Mouse (Mus musculus): ENCODE measurements around the gene Gm17542. TPM values are rescaled to one million over a fixed set of nuclear protein-coding genes. Genes with fewer than 3 reads are reported as not detected.
A peak's percentile ranks its signal among the peaks of the same experiment; 100 is the strongest.

Gene Gm17542
- polyA plus RNA-seq, 1 experiment, result not detected

DNA sequence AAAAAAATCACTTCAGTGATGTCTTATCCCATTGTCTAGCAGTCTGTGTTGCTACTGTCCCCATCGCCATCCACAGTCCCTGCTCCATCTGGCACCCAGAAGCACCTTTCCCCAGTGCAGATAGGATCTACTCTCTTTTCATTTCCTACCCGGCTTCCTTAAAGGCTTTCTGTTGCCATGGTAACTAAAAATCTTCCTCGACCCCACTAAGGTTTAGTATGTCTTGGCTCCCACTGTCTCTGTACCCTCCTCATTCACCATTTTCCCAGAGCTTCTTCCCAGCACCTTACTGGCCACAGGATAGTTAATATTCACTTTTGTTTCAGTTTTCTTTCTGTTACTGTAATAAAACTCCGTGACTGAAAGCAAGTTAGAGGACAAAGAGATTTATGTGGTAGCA, 17.9 kb downstream of the Gm17542 start:
- H3K4me1 ChIP-seq (ENCODE audit: control insufficient read depth, insufficient read depth, low read length), result no peaks in the 10 kb centered on the region
- WGBS, result 22% methylated on average over 4 of the region's 4 CpGs

DNA sequence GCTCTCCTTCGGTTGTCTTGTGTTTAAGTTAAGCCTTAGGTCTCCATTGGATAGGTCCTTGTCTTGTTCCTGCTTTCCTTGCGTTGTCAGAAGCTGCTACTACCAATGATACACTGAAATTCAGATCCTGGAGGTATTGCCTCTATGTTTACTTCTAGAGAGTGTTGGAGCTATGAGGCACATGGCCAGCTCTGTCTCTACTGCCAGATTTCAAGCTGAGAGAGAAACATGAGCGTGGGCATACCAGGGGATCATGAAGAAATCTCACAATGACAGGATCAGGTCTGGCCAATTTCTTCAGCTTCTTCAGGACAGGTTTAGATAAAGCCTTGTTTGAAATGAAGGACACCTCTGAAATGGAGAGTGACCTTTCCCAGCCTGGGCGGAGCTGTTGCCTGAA, 19.1 kb downstream of the Gm17542 start:
- TF ChIP-seq POLR2A (IDR thresholded peaks at IDR 0.05; ENCODE audit: borderline replicate concordance, control insufficient read depth, low read depth, low read length) (no peak), CTCF (IDR thresholded peaks at IDR 0.05; ENCODE audit: control insufficient read depth, insufficient read depth, low read length) (no peak)
- Histone ChIP-seq H3K27ac (ENCODE audit: control insufficient read depth, insufficient read depth, low read depth, low read length, poor library complexity) (no peak overlapping the region), H3K4me3 (replicated peaks; ENCODE audit: control insufficient read depth, low read depth, low read length) (no peak overlapping the region), H3K4me1 (ENCODE audit: control insufficient read depth, insufficient read depth, low read length) (no peaks in the 10 kb centered on the region)
- 75% methylated on average over 4 of the region's 4 CpGs for WGBS

More for the DNA sequence above, 17.9 kb downstream of the Gm17542 start:
- Histone ChIP-seq H3K27ac (ENCODE audit: control insufficient read depth, insufficient read depth, low read depth, low read length, poor library complexity) (no peak overlapping the region), H3K4me3 (replicated peaks; ENCODE audit: control insufficient read depth, low read depth, low read length) (no peak overlapping the region)
- TF ChIP-seq CTCF (IDR thresholded peaks at IDR 0.05; ENCODE audit: control insufficient read depth, insufficient read depth, low read length), result no peak
- no peak for TF ChIP-seq POLR2A (IDR thresholded peaks at IDR 0.05; ENCODE audit: borderline replicate concordance, control insufficient read depth, low read depth, low read length)

DNA sequence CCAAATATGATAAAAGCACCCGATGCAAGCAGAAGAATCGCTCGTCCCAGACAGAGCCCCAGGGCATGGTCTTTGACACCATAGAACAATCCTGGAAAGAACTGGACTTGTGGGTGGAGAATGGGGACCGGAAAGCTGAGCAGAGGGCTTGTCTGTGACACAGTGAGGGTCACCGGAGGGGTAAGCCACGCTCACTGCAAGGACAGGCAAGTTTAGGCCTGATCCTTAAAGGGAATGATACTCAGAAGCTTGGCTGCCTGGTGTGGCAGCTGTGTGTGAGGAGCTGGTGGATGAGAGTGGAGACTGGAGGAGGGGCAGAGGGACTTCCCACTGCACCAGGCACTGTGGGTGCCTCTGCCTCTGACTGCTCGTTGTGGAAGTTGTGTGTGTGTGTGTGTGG, 27.0 kb downstream of the Gm17542 start:
- H3K4me3 ChIP-seq (replicated peaks; ENCODE audit: control insufficient read depth, low read depth, low read length), result no peak overlapping the region
- H3K27ac ChIP-seq (ENCODE audit: control insufficient read depth, insufficient read depth, low read depth, low read length, poor library complexity), result no peak overlapping the region
- no peaks in the 10 kb centered on the region for H3K4me1 ChIP-seq (ENCODE audit: control insufficient read depth, insufficient read depth, low read length)
- TF ChIP-seq POLR2A (IDR thresholded peaks at IDR 0.05; ENCODE audit: borderline replicate concordance, control insufficient read depth, low read depth, low read length), result no peak
- no peak for TF ChIP-seq CTCF (IDR thresholded peaks at IDR 0.05; ENCODE audit: control insufficient read depth, insufficient read depth, low read length)
- WGBS, result 75% methylated on average over 6 of the region's 7 CpGs

- WGBS, result 79% methylated on average over 6 of the region's 6 CpGs
- TF ChIP-seq CTCF (IDR thresholded peaks at IDR 0.05; ENCODE audit: control insufficient read depth, insufficient read depth, low read length) (no peak), POLR2A (IDR thresholded peaks at IDR 0.05; ENCODE audit: borderline replicate concordance, control insufficient read depth, low read depth, low read length) (no peak)
- no peak overlapping the region for H3K27ac ChIP-seq (ENCODE audit: control insufficient read depth, insufficient read depth, low read depth, low read length, poor library complexity)
- H3K4me3 ChIP-seq (replicated peaks; ENCODE audit: control insufficient read depth, low read depth, low read length), result no peak overlapping the region
- no peaks in the 10 kb centered on the region for H3K4me1 ChIP-seq (ENCODE audit: control insufficient read depth, insufficient read depth, low read length)
These were observed 38.7 kb downstream of the Gm17542 start for GRCm38 (mm10) chr10:58679298-58679697.

DNA sequence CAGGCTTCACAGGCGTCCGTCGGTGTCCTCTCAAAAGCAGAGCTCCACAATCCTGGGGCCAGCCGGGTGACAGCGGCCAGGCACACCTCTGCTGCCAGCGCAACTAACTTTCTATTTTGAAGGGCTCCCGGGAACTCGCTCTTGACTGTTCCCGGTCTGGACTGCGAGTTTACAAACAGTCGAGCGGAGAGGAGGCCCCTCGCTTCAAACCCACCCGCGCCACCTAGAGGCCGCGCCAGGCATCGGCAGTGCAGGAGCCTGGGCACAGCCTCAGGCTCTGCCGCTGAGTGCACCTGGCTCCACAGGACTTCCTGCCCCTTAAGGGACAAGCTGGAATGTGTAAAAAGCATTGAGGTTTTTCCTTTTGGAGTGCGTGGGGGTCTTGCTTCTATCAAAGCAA, 42.5 kb downstream of the Gm17542 start, which contains the start of gene Edar:
TSS of gene Edar (minus strand) at position 122 of the 400 bp plus-strand sequence.
- Histone ChIP-seq H3K27ac (ENCODE audit: control insufficient read depth, insufficient read depth, low read depth, low read length, poor library complexity) (no peak within 1 kb of the TSS), H3K4me3 (replicated peaks; ENCODE audit: control insufficient read depth, low read depth, low read length) (no peak within 1 kb of the TSS), H3K4me1 (ENCODE audit: control insufficient read depth, insufficient read depth, low read length) (no peaks in the 10 kb centered on the region; the same call in 1 of the 2 replicates)
- WGBS, result 6% methylated on average over 20 of the region's 20 CpGs
- TF ChIP-seq CTCF (IDR thresholded peaks at IDR 0.05; ENCODE audit: control insufficient read depth, insufficient read depth, low read length), result peak; percentile 60; the same call in 1 of the 2 replicates
- no peak for TF ChIP-seq POLR2A (IDR thresholded peaks at IDR 0.05; ENCODE audit: borderline replicate concordance, control insufficient read depth, low read depth, low read length)

DNA sequence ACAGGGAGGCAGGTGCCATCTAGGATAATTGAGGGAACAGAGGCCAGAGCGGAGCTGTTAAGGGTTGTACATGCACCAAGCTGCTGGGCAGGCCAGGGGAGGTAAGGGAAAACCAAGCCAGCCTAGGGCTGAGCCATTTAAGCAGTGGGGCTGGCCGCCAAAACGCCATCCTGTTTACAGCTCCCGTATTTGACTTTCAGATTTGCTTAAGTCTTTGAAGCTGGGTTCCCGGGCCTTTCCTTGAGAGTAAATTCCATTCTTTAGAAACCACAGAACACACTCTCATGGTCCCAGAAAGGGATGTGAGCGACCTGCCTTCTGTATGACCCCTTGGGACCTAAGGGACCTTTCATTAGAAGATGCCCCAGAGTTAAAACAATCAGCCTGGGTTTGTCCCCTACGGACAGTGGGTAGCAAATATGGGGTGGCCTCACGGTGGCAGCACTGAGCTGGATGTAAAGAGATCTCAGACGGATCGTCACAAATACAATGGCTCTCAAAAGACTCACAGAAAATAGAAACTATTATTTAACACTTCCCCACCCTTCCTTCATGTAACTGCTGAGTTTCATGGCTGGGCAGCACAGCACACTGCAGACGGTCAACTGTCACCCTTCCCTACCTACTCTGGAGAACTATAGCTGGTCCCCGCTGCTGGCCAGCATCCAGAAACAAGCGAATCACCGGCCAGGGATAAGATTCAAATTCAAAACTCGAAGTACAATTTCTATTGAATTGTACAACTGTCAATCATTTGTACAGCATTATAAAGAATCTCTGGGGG, 44.5 kb downstream of the Gm17542 start:
- 35% methylated on average over 15 of the region's 15 CpGs for WGBS
- Histone ChIP-seq H3K4me3 (replicated peaks; ENCODE audit: control insufficient read depth, low read depth, low read length) (no peak overlapping the region), H3K4me1 (ENCODE audit: control insufficient read depth, insufficient read depth, low read length) (no peaks in the 10 kb centered on the region; the same call in 1 of the 2 replicates), H3K27ac (ENCODE audit: control insufficient read depth, insufficient read depth, low read depth, low read length, poor library complexity) (no peak overlapping the region)
- TF ChIP-seq POLR2A (IDR thresholded peaks at IDR 0.05; ENCODE audit: borderline replicate concordance, control insufficient read depth, low read depth, low read length), result no peak
- peak; percentile 69 for TF ChIP-seq CTCF (IDR thresholded peaks at IDR 0.05; ENCODE audit: control insufficient read depth, insufficient read depth, low read length)

DNA sequence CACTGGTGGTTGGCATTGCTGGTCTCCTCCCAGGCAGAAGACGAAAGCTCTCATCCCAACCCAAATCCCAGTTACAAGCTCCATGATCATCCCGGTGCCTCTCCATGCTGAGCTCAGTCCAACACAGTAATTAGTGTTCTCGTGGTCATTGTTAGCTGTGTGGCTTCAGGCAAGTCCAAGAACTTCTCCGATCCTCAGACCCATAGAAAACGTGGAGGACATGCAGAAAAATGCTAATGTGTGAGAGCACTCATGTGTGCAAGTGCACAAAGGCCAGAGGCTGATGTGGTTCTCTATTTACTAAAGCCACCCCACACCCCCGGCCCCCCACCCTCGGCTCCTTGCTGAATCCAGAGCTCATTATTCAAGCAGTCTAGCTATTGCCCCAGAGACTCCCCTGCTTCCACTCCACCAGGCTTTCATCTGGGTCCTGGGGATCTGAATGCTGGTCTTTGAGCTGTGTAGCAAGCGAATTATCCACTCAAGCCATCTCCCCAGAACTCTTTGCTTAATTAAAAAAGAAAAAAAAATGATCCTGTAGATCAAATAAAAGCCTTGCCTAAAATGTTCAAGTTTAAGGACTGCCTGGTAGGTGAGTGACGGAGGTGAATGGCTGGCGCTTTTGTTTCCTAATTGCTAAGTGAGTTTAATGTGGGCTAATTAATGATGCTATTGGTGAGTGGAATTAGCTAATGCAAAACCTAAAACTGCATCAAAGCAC, 45.3 kb downstream of the Gm17542 start:
- TF ChIP-seq POLR2A (IDR thresholded peaks at IDR 0.05; ENCODE audit: borderline replicate concordance, control insufficient read depth, low read depth, low read length) (no peak), CTCF (IDR thresholded peaks at IDR 0.05; ENCODE audit: control insufficient read depth, insufficient read depth, low read length) (no peak)
- Histone ChIP-seq H3K27ac (ENCODE audit: control insufficient read depth, insufficient read depth, low read depth, low read length, poor library complexity) (no peak overlapping the region), H3K4me1 (ENCODE audit: control insufficient read depth, insufficient read depth, low read length) (no peaks in the 10 kb centered on the region; the same call in 1 of the 2 replicates), H3K4me3 (replicated peaks; ENCODE audit: control insufficient read depth, low read depth, low read length) (no peak overlapping the region)
- 73% methylated on average over 10 of the region's 10 CpGs for WGBS

DNA sequence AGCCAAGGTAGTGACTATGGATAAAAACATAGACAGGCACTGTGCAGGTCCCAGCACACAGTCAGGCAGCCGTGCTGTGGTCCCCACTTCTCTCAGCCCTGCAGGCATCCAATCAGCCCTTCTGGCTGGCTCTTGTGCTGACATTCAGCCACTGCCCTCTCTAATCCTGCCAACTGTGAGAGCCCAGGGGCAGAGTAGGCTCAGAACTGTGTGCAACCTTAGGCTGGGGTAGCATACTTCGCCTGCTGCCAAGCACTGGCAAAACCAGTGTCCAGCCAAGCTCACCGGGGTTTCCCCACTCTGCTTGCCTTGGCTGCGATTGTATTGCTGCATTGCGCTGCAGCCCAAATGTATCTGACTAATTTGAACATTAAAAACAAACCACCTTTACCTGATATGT, 54.1 kb downstream of the Gm17542 start:
- TF ChIP-seq CTCF (IDR thresholded peaks at IDR 0.05; ENCODE audit: control insufficient read depth, insufficient read depth, low read length) (no peak), POLR2A (IDR thresholded peaks at IDR 0.05; ENCODE audit: borderline replicate concordance, control insufficient read depth, low read depth, low read length) (no peak)
- Histone ChIP-seq H3K4me1 (ENCODE audit: control insufficient read depth, insufficient read depth, low read length) (no peaks in the 10 kb centered on the region), H3K27ac (ENCODE audit: control insufficient read depth, insufficient read depth, low read depth, low read length, poor library complexity) (no peak overlapping the region), H3K4me3 (replicated peaks; ENCODE audit: control insufficient read depth, low read depth, low read length) (no peak overlapping the region)
- 83% methylated on average over 5 of the region's 5 CpGs for WGBS

Other genes with a start within 250 kb of the Gm17542 start
- gene Ccdc138, start 220.3 kb downstream of the Gm17542 start, polyA plus RNA-seq (2011; ENCODE audit: insufficient read depth, insufficient read length, low replicate concordance, missing spikeins), result 2.1 and 2.8 TPM in 2 replicates
- 0.27 and 0.55 TPM in 2 replicates for gene Edar, start 42.6 kb downstream of the Gm17542 start, polyA plus RNA-seq (2011; ENCODE audit: insufficient read depth, insufficient read length, low replicate concordance, missing spikeins)
- 0.27 and 0.40 TPM in 2 replicates for gene Sh3rf3, start 95.1 kb upstream of the Gm17542 start, polyA plus RNA-seq (2011; ENCODE audit: insufficient read depth, insufficient read length, low replicate concordance, missing spikeins)